29 mouse cellular contexts compared by ENCODE assay signal in genomic region chr7:96981366-96981765, GRCm38 (mm10).
"Had no signal": no experiment of that assay in that cellular context is flagged by ENCODE, and none has a peak within 500 bp of the region (broad histone marks: within the 10 kb centered on the region; RNA-seq: fewer than 3 reads in every experiment).

No protein-coding gene starts in this region.

- H3K36me3 ChIP-seq: limb, embryonic 10.5 days; limb, embryonic 12.5 days; limb, embryonic 13.5 days; limb, embryonic 15.5 days; lung, embryonic 15.5 days; midbrain, embryonic 12.5 days; midbrain, embryonic 13.5 days; midbrain, embryonic 15.5 days; neural tube, embryonic 12.5 days; neural tube, embryonic 13.5 days had no signal

- DNase-seq: left cerebral cortex, postnatal 4 days; liver, embryonic 13.5 days; lung, adult 18-20 months; lung, adult 2 months; lung, embryonic 14.5 days; lung, postnatal 10 days; lung, postnatal 14 days; lung, postnatal 36 days; lung, postnatal 4 days; midbrain, embryonic 14.5 days had no signal

- H3K4me2 ChIP-seq: limb, embryonic 12.5 days; limb, embryonic 13.5 days; limb, embryonic 15.5 days; liver, embryonic 11.5 days; liver, embryonic 13.5 days; liver, embryonic 15.5 days; lung, embryonic 14.5 days; lung, embryonic 15.5 days; midbrain, embryonic 12.5 days; midbrain, embryonic 13.5 days; midbrain, embryonic 15.5 days; neural tube, embryonic 12.5 days; neural tube, embryonic 13.5 days had no signal

- H3K27me3 ChIP-seq: limb, embryonic 12.5 days; limb, embryonic 13.5 days; limb, embryonic 15.5 days; liver, embryonic 13.5 days; liver, embryonic 15.5 days; lung, embryonic 15.5 days; megakaryocyte, embryonic 14.5 days; midbrain, embryonic 12.5 days; midbrain, embryonic 13.5 days; midbrain, embryonic 15.5 days; neural tube, embryonic 12.5 days; neural tube, embryonic 13.5 days had no signal

- H3K4me3 ChIP-seq: left cerebral cortex, adult 2 months; limb, embryonic 10.5 days; limb, embryonic 12.5 days; limb, embryonic 13.5 days; limb, embryonic 15.5 days; liver, embryonic 13.5 days; liver, embryonic 15.5 days; lung, embryonic 15.5 days; megakaryocyte, embryonic 14.5 days; midbrain, embryonic 10.5 days; midbrain, embryonic 12.5 days; midbrain, embryonic 13.5 days; midbrain, embryonic 15.5 days; myocyte; neural tube, embryonic 12.5 days; neural tube, embryonic 13.5 days had no signal

- H3K27ac ChIP-seq: left cerebral cortex, adult 2 months; limb, embryonic 10.5 days; limb, embryonic 12.5 days; limb, embryonic 13.5 days; limb, embryonic 15.5 days; liver, embryonic 13.5 days; liver, embryonic 14.5 days; liver, embryonic 15.5 days; lung, embryonic 15.5 days; macrophage; midbrain, embryonic 10.5 days; midbrain, embryonic 12.5 days; midbrain, embryonic 13.5 days; midbrain, embryonic 15.5 days; neural tube, embryonic 12.5 days; neural tube, embryonic 13.5 days had no signal

- H3K4me1 ChIP-seq: liver, embryonic 13.5 days; liver, embryonic 15.5 days had no signal

- H3K9ac ChIP-seq: limb, embryonic 12.5 days; limb, embryonic 13.5 days; limb, embryonic 15.5 days; liver, embryonic 13.5 days; liver, embryonic 14.5 days; liver, embryonic 15.5 days; lung, embryonic 14.5 days; lung, embryonic 15.5 days; midbrain, embryonic 12.5 days; midbrain, embryonic 13.5 days; midbrain, embryonic 15.5 days; neural tube, embryonic 12.5 days; neural tube, embryonic 13.5 days had no signal

- H3K9me3 ChIP-seq: limb, embryonic 10.5 days; limb, embryonic 12.5 days; limb, embryonic 13.5 days; limb, embryonic 15.5 days; liver, embryonic 13.5 days; liver, embryonic 15.5 days; lung, embryonic 15.5 days; megakaryocyte, embryonic 14.5 days; midbrain, embryonic 10.5 days; midbrain, embryonic 12.5 days; midbrain, embryonic 13.5 days; midbrain, embryonic 15.5 days; neural tube, embryonic 12.5 days; neural tube, embryonic 13.5 days had no signal

- ATAC-seq: lung, postnatal 0 days; midbrain, embryonic 13.5 days; midbrain, embryonic 15.5 days had no signal
